Mouse (Mus musculus): Measurements from ENCODE around the gene Il17c. TPM values are rescaled to one million over a fixed set of nuclear protein-coding genes. Genes with fewer than 3 reads are reported as not detected.

Gene Il17c
- polyA plus RNA-seq, 1 experiment from 2014 or later, result 0.26 TPM

DNA sequence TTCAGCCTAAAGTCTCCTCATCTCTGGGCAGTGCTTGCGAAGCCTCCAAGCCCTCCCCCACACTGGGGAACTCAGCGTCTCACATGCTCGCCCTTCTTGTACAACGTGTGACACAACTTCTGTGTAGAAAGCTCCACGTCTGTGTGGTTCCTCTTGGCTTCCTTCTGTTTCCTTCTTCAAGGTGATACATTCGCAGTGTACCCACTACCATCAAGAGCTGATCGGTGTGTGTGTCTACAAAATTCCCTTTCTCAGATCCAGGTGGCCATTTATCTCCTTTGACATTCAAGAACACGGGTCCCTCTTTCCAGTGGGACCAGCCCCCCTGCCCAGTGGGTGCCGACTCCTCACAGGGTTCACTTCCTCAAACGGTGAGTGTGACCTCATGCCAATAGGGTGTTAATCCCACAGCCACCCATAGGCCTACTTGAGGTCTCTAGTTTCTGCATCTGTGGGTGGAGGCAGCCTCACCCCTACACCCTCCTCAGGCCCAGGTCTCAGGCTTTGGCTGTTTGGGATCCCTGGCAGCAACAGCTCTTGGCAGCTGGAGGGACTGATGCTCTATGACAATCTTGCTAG is 8.3 kb downstream of the Il17c start:
- no peak for DNase-seq (ENCODE audit: low spot score)

DNA sequence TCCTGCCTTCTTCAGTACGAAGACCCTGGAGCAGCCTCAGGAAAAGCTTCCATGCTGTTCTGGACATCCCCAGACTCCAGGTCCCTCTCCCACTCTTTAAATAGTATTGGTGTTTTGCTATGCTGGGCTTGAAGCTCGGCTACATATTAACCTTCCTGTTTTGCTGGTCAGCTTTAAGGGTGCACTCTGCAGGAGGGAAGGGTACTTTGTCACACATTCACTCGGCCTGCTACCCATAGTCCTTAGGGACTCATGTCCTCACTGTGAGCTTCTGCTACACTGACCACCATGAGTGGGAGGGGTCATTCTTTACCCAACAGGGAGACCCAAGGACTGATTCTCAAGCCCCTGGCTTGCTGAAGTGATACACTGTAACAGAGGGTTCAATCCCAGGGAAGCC is 8.8 kb downstream of the Il17c start:
- no peak for DNase-seq (ENCODE audit: low spot score)

DNA sequence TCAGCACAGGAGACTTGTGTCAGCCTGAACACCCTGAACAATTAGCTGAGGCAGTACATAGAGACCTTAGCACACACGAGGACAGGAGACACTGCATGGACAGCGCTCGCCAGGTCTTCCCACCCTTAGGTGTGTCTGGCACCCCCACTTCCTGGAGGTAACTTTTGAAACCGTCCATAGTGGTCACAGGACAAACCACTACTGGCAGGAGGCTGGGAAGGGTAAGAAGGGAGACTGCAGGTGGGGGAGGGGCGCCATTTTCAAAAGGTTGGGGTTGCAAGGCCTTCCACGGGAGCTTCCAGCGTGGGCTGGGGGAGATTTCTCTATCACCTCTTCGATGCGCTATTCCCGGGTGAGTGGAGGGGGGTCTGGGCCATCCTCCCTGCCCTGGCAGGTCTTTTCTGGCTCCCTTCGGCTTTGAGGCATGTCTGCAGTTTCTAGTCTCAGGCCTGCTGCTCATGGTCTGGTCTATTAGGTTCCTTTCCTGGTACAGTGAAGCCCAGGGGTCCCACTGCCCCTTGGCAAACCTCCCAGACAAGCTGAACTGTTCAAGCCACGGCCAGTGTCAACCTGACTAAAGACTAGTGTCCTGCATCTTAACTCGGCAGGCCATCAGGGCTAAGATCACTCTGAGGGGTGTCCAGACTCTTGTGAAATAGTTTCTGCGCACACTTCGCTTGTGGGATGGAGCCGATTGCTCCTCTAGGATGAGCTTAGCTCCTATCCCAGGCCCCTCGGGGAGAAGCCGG is 10.0 kb downstream of the Il17c start:
- DNase-seq (ENCODE audit: low spot score), result no peak

DNA sequence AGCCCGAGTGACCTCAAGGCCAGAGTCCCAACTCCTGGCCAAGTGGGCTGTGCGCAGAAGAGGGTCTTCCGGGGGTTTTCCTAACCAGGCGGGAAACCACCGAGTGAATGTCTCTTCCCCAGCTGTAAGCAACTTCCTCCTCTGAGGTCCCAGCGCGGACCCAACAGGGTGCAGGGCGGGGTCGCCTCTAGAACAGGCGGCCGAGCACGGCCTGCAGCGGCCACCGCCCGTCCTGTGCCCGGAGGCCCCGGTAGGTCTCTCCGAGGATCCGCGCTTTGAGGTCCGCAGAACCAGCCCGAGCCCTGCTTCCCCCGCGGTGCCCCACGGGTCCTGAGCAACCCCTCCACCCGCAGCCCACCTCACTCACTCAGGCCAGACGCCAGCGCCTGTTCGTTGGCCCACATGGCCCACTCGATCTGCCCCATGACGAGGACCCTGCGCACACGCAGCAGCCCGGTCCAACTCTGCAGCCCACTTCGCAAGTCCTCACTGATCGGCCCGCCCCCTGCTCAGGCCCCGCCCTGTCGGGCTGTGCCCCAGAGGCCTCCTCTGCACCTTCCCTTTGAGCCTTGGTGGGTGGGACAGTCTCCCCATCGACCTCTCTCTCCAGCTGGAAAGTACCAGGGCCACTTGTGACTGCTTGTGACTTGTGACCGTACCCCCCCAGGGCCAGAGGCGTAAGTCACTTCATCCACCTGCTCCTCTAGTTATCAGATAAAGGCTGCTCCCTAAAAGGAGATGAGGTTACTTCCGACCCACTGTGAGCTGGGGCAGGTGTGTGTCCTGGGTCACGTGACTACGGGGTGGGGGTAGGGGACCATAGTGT is 10.8 kb downstream of the Il17c start, which contains the start of gene Cyba:
Gene Cyba (minus strand): TSS at position 488 of the 826 bp plus-strand sequence.
- DNase-seq (ENCODE audit: low spot score), result peak; percentile 82

DNA sequence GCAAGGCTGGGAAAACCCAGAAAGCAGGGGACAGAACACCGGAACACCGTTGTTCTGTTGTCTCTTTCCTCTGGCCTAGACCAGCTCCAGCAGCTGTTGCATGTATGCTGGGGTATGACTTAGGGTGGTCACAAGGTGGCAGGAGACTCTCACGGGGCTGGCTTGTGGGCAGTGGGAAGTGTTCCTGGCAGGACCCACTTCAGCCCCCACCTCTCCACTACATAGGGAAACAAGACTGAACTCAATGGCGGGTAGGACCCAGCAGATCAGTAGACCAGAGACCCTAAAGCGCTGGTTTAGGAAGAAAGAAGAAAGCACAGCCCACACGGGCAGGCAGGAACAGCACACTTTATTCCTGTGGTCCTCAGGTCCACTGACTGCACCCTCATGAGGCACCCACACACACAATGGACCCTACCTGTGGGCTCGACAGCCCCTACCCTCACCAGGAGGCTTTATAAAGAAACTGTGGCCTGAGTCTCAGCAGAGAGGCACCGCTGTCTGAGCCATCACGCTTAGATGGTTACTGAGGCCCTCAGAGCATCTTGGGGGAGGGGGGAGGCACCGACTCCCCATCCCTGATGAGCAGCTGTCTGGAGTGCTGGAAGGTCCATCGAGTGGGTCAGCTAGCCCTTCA is 11.6 kb downstream of the Il17c start:
- no peak for DNase-seq (ENCODE audit: low spot score)

DNA sequence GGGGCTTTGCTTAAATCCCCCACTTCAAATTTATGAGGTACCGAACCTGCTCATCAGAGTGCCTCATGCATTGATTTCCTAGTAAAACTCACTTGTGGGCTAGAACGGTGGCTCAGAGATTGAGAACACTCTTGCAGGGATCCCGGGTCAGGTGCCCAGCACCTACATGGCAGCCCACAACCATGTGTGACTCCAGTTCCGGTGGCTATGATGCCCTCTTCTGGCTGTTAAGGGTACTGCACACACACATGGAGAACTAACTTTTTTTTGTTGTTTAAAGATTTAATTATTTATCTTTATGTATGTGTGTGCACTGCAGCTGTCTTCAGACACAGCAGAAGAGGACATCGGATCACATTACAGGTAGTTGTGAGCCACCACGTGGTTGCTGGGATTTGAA is 13.6 kb downstream of the Il17c start:
- DNase-seq (ENCODE audit: low spot score), result no peak

DNA sequence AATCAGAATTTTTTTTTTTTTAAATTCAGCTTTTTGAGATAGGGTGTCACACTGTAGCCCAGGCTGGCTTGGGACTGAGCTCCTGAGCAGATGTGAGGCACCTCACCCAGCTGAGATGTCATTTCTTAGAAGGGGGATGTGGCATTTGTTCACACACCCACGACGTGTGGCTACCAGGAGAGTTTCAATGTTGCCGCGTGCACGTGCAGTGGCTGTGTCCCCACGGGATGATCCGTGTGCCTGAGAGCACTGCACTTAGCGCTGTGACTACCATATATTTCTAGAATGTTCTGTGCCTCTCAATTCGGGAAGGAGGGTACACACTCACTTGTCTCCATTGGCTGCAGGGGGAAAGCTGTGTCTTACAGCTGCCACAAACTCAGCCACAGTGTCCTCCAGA is 14.3 kb downstream of the Il17c start:
- DNase-seq (ENCODE audit: low spot score), result peak; percentile 60

DNA sequence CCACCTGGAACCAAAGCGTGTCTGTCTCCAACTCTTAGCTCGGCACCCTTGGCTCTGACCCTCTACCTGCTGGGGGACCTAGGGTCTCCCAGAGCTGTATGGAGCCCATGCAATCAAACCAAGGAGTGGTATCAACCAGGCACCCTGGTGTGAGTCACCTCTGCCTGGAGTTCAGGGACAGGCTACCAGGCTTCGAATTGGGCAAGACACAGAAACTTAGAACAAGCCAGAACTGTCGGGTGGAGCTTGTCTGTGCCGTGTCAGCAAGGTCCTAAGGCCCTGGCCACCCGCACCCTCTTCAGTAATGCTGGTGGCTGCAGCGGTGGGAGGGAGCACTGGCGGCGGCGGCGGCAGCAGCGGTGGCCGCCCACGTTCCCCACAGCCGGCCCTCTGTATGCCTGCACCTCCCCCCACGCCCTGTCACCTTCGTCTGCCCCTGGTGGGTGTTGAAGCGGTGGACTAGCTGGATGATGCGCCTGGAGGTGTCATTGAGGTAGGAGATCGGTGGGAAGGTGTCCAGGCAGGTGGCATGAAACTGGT is 14.8 kb downstream of the Il17c start:
- DNase-seq (ENCODE audit: low spot score), result no peak

DNA sequence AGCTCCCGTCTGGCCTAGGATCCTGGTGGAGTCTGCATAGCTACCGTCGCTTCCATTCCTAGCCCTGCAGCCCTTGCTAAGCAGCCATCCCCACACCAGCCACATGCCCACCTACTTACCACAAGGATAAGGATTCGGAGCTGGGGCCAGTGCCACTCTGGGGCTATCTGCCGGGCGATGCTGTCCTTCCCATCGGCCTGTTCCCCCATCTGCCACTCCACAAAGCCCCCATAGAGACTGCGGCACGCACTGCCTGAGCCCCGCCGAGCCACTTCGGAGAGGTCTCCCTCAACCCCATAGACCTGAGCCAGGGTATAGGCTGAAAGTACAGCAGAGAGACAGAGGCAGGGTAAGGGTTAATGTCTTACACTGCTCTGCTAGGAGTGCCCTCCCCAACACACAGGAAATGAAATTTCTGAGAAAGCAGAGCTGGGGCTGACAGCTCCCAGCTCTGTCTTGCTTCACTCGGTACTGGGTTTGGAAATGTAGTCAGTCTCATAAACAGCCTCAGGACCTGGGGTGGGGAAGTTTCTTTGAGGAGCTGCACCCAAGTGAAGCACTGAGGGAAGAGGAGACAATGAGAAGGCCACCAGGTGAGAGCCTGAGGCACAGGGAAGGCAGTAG is 16.0 kb downstream of the Il17c start:
- DNase-seq (ENCODE audit: low spot score), result peak; percentile 55

DNA sequence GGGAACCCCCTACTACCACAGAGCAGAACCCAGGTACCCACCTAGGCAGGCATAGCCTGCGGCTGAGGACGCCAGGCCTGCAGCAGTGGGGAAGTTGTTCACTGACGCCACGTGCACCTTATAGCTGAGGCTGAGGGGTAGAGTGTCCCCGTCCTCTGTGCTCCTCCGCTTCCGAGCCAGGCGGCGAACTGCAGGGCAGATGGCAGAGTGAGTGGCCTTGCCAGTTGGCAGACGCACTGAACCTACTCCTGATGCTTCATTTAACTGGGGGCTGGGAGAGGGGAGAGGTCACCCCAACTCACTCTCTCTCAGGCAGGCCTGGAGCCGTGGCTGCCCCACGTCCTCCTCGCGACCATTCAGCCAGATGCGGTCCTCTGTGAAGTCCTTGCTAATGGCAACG is 17.5 kb downstream of the Il17c start:
- no peak for DNase-seq (ENCODE audit: low spot score)

DNA sequence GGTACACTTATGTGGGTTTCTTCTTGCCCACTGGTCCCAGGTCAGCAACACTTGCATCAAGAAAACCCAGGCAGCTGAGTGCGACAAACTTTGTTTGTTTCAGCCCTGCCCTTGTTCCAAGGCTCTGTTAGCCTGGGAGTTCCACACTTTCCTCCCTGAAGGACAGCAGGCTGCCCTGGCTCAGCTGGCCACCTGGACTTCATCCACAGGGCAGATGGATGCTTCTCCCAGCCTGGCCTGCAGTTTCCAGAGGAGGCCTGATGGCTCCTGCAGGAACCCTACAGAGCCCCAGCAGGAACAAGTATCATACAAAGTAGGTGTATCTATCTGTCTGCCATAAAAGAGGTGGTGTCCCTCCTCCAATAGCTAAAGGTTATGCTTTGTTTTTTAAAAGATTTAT is 19.5 kb downstream of the Il17c start:
- no peak for DNase-seq (ENCODE audit: low spot score)

DNA sequence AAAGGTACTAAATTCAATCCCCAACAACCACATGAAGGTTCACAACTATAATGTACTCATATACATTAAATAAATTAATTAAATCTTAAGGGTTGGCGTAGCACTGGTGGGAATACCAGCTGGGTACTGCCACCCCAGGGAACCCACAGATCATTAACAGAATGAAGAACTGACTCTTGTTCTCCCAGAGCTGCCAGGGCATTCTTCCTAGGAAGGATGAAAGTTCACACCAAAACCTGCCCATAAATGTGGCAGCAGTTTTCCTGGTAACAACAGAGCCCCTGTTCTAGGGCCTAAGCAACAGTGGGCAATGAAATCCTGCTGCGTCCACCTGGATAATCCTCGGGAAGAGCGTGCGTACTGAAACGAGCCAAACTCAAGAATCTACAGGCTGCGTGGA is 20.5 kb downstream of the Il17c start:
- DNase-seq (ENCODE audit: low spot score), result no peak

DNA sequence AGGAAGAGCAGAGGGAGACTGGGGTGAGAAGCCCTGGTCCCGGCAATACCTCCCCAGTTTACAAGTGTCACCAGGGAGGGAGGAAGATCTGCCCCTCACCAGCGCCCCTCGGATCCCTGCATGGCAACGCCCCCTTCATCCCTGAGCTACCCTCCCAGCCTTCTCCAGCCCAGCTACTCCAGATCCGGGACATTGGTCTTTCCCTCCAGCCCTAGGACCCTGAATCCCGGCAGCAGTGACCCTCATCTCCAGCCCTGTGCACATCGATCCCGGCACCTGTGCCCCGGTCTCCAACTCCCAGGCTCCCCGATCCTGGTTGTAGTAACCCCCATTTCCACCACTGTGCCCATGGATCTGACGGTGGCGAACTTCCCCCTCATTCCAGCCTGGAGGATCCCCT is 21.0 kb downstream of the Il17c start:
- no peak for DNase-seq (ENCODE audit: low spot score)

DNA sequence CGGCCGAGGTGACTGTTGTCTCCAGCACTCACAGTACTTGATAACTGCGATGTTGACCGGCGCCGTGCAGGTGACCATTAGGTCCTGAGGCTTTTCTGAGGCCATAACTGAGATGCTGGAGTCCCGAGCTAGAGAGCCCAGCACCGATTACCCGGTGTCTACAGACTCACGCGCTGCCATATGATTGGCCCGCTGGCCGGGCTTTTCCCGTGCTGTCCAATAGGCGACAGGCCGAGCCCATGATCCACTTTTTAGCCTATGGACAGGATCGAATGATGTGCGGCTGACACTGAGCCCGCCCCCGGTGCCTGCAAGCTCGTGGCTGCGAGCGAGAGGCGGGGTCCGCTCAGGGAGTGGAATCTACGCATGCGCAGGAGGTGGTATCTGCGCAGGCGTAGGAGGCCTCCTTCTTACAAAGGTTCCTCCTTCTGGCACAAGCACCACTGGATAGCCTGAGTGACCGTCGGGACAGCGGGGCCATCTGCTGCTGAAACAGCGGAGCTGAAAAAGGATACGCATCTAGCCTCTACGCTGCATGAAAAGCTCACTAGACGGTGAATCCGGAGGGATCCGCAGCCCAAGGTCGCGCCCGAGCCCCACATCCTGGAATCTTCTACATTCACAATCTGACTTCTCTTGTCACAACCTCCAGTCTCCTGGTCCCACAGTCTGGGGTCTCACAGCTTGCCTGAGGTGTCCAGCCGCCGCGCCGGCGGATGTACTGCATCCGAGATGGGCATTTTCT is 21.6 kb downstream of the Il17c start, which contains the start of gene Mvd:
Gene Mvd (minus strand): TSS at position 161 of the 745 bp plus-strand sequence.
- DNase-seq (ENCODE audit: low spot score), result peak; percentile 99

DNA sequence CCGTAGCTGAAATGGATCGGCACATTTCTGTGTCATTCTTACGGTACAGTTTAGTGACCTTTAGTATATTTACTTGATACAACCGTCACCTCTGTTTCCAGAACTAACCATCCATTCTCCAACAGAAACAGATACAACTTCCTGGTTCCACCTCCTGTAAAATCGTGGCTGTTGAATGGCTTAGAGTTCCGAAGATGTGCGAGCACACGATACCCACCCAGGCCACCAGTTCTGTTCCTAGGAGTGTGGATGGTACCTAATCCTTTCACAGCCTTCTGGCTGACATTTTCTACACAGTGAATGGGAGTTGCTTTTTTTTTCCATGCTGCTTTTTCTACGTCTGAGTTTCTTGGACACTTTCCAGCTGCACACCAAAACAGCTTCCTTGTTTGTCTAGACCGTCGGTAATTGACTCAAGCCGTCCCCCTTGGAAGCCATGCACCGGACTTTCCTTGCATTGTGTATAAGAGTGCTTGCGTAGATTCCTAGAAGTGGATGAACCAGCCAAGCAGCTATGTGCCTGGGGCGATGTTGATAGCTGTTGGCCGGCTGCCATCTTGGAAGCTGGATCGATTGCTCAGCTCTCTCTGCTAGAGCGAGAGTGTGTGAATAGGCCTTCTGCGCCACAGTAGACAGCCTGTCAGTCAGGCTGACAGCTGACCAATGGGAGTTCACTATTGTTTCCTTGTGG is 22.4 kb downstream of the Il17c start:
- DNase-seq (ENCODE audit: low spot score), result peak; percentile 62

DNA sequence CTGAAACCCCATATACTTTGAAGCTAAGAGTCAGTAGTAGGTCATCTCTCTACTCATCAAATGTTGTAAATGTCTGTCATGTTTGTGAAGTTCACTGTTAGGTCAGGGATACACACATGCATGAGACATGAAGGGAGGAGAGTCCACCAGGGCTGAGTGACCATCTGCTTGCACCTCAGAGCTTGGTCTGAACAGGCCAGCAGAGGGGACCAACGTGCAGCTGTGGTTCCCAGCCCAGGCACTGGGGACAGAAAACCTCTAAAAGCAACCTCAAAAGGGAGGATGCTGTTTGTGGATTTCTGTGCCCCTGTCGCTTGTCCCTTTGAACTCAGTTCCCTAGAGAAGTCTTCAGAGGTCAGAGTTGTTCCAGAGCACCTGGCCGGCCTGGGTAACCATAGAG is 23.4 kb downstream of the Il17c start:
- peak; percentile 36 for DNase-seq (ENCODE audit: low spot score)

DNA sequence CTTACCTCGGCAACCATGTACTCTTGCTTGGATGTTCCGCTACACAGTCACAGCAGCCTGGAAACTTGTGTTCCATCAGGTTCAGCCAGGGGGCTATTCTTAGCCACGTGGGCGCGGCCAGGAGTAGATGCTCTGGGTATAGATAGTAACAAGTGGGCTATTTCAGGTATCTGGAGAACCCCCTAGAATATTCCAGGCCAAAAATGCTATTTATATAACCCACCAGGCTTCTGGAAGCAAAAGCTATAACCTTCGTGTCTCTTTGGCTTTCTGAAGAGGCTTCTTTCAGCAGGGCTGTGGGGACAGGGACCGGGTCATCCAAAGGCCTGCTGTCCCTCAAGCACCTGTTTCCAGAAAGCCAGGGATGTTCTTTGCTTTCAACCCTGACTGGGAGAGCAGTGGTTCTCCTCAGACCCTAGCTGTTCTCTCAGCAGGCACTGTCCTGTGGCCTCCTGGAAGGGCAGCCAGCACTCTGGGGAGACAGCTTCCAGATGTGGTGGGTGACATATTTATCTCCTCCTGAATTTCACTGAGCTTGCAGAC is 29.4 kb downstream of the Il17c start:
- DNase-seq (ENCODE audit: low spot score), result no peak

DNA sequence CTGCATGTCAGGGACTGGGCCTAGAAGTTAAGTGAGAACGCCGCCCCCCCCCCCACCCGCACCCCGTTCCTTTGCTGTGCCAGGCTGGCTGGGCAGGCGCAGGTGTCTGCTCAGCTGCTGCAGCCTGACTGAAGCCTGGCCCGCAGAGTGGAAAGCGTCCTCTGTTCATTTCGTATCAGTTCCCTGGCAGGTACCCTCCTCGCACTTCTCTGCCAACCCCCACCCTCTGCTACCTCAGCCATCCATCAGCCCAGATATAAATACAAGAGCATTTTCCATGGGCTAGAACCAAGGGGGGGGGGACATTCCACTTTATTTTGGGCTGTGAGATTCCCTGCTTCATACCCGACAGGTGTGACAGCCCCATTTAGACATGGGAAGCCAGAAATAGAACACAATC is 30.3 kb downstream of the Il17c start:
- no peak for DNase-seq (ENCODE audit: low spot score)

DNA sequence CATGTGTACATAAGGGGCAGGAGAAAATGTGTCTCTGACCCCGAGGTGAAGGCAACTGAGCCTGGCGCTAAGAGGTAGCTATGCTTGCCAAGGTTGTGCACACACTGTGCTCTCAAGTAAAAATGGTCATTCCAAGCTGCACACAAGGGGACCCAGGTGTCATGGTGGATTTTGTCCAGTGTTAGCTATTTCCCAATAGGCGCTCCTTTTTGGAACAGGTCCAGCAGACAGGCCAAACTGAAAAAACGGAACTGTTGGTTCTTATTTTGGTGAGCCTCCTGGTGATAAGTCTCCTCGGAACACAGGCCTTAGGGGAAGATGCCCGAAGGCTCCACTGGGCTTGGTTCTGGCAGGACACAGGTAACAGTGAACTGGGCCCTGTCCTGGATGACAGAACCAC is 32.6 kb downstream of the Il17c start:
- no peak for DNase-seq (ENCODE audit: low spot score)
